In genomic region chr17:14691901-14692300, GRCm38 (mm10) we compare ENCODE assay signal across 11 mouse cellular contexts. TPM values are rescaled to one million over a fixed set of nuclear protein-coding genes. Genes with fewer than 3 reads are reported as not detected.
DNase-seq lines count a peak whose midpoint lies in the region; ATAC-seq and TF ChIP-seq lines count a peak whose summit lies in the region.
"Had no signal": no experiment of that assay in that cellular context is flagged by ENCODE, and none has a peak within 500 bp of the region (broad histone marks: within the 10 kb centered on the region; RNA-seq: fewer than 3 reads in every experiment).

No protein-coding gene starts in this region.

- H3K9me3 ChIP-seq in heart, embryonic 13.5 days: no peaks in the 10 kb centered on the region
- H3K9me3 ChIP-seq in lung, embryonic 14.5 days (ENCODE audit: low read depth, low read length): no peaks in the 10 kb centered on the region
- no peaks in the 10 kb centered on the region for H3K9me3 ChIP-seq in stomach, embryonic 14.5 days (ENCODE audit: control insufficient read depth, low read depth, low read length)
- no peaks in the 10 kb centered on the region for H3K9me3 ChIP-seq in hindbrain, embryonic 13.5 days
- H3K9me3 ChIP-seq: forebrain, embryonic 10.5 days had no signal

- H3K27me3 ChIP-seq in heart, embryonic 13.5 days (replicated peaks): no peaks in the 10 kb centered on the region
- H3K27me3 ChIP-seq in lung, embryonic 14.5 days (ENCODE audit: insufficient read depth, low read length): no peaks in the 10 kb centered on the region
- H3K27me3 ChIP-seq in stomach, embryonic 14.5 days (ENCODE audit: control insufficient read depth, insufficient read depth, low read length): no peaks in the 10 kb centered on the region
- peaks cover 8% of the 10 kb centered on the region; the same call in 1 of the 2 replicates for H3K27me3 ChIP-seq in hindbrain, embryonic 13.5 days

- DNase-seq in heart, postnatal 36 days: no peak
- no peak for DNase-seq in lung, embryonic 14.5 days
- no peak for DNase-seq in lung, adult 18-20 months
- DNase-seq in gastrocnemius, postnatal 14 days: peak; percentile 65
- DNase-seq in left cerebral cortex, postnatal 10 days (ENCODE audit: extremely low spot score in 1 of 2, low spot score in 2 of 2): no peak
- DNase-seq: lung, postnatal 4 days had no signal

- H3K4me3 ChIP-seq in heart, embryonic 13.5 days: peak overlapping the region; percentile 54
- H3K4me3 ChIP-seq in lung, embryonic 14.5 days (ENCODE audit: low read depth, low read length): peak overlapping the region; percentile 27; the same call in 1 of the 2 replicates
- H3K4me3 ChIP-seq in stomach, embryonic 14.5 days (ENCODE audit: low read depth, low read length): no peak overlapping the region
- no peak overlapping the region for H3K4me3 ChIP-seq in hindbrain, embryonic 13.5 days
- H3K4me3 ChIP-seq: forebrain, embryonic 10.5 days had no signal

- 54% methylated on average over 6 of the region's 6 CpGs for WGBS in heart, embryonic 13.5 days
- whole genome bisulfite sequencing in lung, embryonic 14.5 days: 59% methylated on average over 6 of the region's 6 CpGs
- WGBS in stomach, embryonic 14.5 days: 45% methylated on average over 6 of the region's 6 CpGs
- WGBS in hindbrain, embryonic 13.5 days: 69% methylated on average over 6 of the region's 6 CpGs

- H3K4me2 ChIP-seq in heart, embryonic 13.5 days: peak overlapping the region; percentile 68
- peak overlapping the region; percentile 54 for H3K4me2 ChIP-seq in lung, embryonic 14.5 days
- H3K4me2 ChIP-seq in stomach, embryonic 14.5 days (replicated peaks; ENCODE audit: low read depth, low read length): peak overlapping the region; percentile 44; the same call in 1 of the 2 replicates
- no peak overlapping the region for H3K4me2 ChIP-seq in hindbrain, embryonic 13.5 days

- TF ChIP-seq CTCF in lung, embryonic 14.5 days (IDR thresholded peaks at IDR 0.05; ENCODE audit: low read depth): no peak

- no peak for ATAC-seq in heart, embryonic 13.5 days (ENCODE audit: extremely low read depth, insufficient number of reproducible peaks, low FRiP score, low TSS enrichment)
- no peak for ATAC-seq in lung, embryonic 14.5 days (ENCODE audit: insufficient read depth)
- ATAC-seq in stomach, embryonic 14.5 days (ENCODE audit: insufficient number of reproducible peaks, insufficient read depth, low FRiP score, low read depth): no peak
- no peak for ATAC-seq in hindbrain, embryonic 13.5 days (ENCODE audit: low FRiP score)
- ATAC-seq: CD4-positive, CD25-positive, alpha-beta regulatory T cell, adult 4 months had no signal

- peaks cover 33% of the 10 kb centered on the region for H3K4me1 ChIP-seq in heart, embryonic 13.5 days
- H3K4me1 ChIP-seq in lung, embryonic 14.5 days (ENCODE audit: insufficient read depth): peaks cover 9% of the 10 kb centered on the region
- H3K4me1 ChIP-seq in stomach, embryonic 14.5 days (ENCODE audit: control insufficient read depth, insufficient read depth, low read length): peaks cover 30% of the 10 kb centered on the region
- peaks cover 15% of the 10 kb centered on the region for H3K4me1 ChIP-seq in hindbrain, embryonic 13.5 days (replicated peaks)

- intact Hi-C loops in heart, postnatal 36 days (cut with DNase I): no loop called here
- intact Hi-C loops in gastrocnemius, postnatal 14 days (cut with DNase I; ENCODE audit: low total_unique reads): no loop called here
- intact Hi-C loops in left cerebral cortex, postnatal 10 days (cut with DNase I): no loop called here

- 0 out of 2 replicates have a peak overlapping the region, but pooled peaks have one; percentile 37 for H3K9ac ChIP-seq in heart, embryonic 13.5 days
- H3K9ac ChIP-seq in lung, embryonic 14.5 days: no peak overlapping the region
- 0 out of 2 replicates have a peak overlapping the region, but pooled peaks have one; percentile 12 for H3K9ac ChIP-seq in stomach, embryonic 14.5 days (replicated peaks; ENCODE audit: low read depth, low read length)
- H3K9ac ChIP-seq in hindbrain, embryonic 13.5 days: no peak overlapping the region

- H3K27ac ChIP-seq in heart, embryonic 13.5 days (replicated peaks): peak overlapping the region; percentile 29
- no peak overlapping the region; the same call in 1 of the 2 replicates for H3K27ac ChIP-seq in lung, embryonic 14.5 days (ENCODE audit: low read depth)
- peak overlapping the region; percentile 64; the same call in 1 of the 2 replicates for H3K27ac ChIP-seq in stomach, embryonic 14.5 days (ENCODE audit: low read length)
- H3K27ac ChIP-seq in hindbrain, embryonic 13.5 days: no peak overlapping the region
- H3K27ac ChIP-seq: forebrain, embryonic 10.5 days had no signal

- H3K36me3 ChIP-seq in heart, embryonic 13.5 days: peaks cover 16% of the 10 kb centered on the region
- no peaks in the 10 kb centered on the region for H3K36me3 ChIP-seq in lung, embryonic 14.5 days (ENCODE audit: insufficient read depth)
- 0 out of 2 replicates have a peak, but pooled peaks cover 3% of the 10 kb centered on the region for H3K36me3 ChIP-seq in stomach, embryonic 14.5 days (ENCODE audit: control insufficient read depth, insufficient read depth, low read length)
- H3K36me3 ChIP-seq in hindbrain, embryonic 13.5 days: no peaks in the 10 kb centered on the region
- H3K36me3 ChIP-seq: forebrain, embryonic 10.5 days had no signal

RNA-seq across cellular contexts. Expression of gene Thbs2, which starts 2.1 kb away (rescaled TPM):
- polyA plus RNA-seq in heart, embryonic 13.5 days (2015; fragmentation: Nextera tagmentation; extraction: Ambion mirVana): 19.1 and 22.9 TPM in 2 replicates
- 10 to 100 TPM; 17.1 to 17.4 TPM for total RNA-seq in heart, postnatal 36 days (2021)
- 18.7 and 21.7 TPM in 2 replicates for polyA plus RNA-seq in lung, embryonic 14.5 days (2014; fragmentation: Nextera tagmentation; extraction: Ambion mirVana)
- 10 to 100 TPM; 33.7 to 41.8 TPM for total RNA-seq in gastrocnemius, postnatal 14 days (2021)
- 32.6 and 37.5 TPM in 2 replicates for polyA plus RNA-seq in stomach, embryonic 14.5 days (2014; fragmentation: Nextera tagmentation; extraction: Ambion mirVana)
- 4.1 and 7.3 TPM in 2 replicates for polyA plus RNA-seq in hindbrain, embryonic 13.5 days (2015; fragmentation: Nextera tagmentation; extraction: Ambion mirVana)
- total RNA-seq in left cerebral cortex, postnatal 10 days (2021): 1 to 10 TPM; 7.5 to 7.9 TPM
- polyA plus RNA-seq: CD4-positive, CD25-positive, alpha-beta regulatory T cell, adult 4 months had no signal

Comparison
In these comparisons a context has a peak if more than half of its experiments do, and no peak if none do; other contexts are left out.
1. H3K27ac ChIP-seq: peak in heart, embryonic 13.5 days (single experiment) and stomach, embryonic 14.5 days (single experiment); none in lung, embryonic 14.5 days (single experiment) and hindbrain, embryonic 13.5 days (single experiment).
2. H3K4me3 ChIP-seq: peak in heart, embryonic 13.5 days (single experiment) and lung, embryonic 14.5 days (single experiment); none in stomach, embryonic 14.5 days (single experiment) and hindbrain, embryonic 13.5 days (single experiment).
3. H3K9ac ChIP-seq: peak in heart, embryonic 13.5 days (single experiment) and stomach, embryonic 14.5 days (single experiment); none in lung, embryonic 14.5 days (single experiment) and hindbrain, embryonic 13.5 days (single experiment).